Mouse (Mus musculus): ENCODE results near the gene Npas3.

The Npas3 gene

GRCm38 (mm10) chr12:53587691-53588504 lies 339.4 kb downstream of the Npas3 start:
- DNase-seq (ENCODE audit: low spot score): no peak

GRCm38 (mm10) chr12:53589446-53589961 lies 341.0 kb downstream of the Npas3 start:
- no peak for DNase-seq (ENCODE audit: low spot score)

- DNase-seq (ENCODE audit: low spot score): no peak
Observed at GRCm38 (mm10) chr12:53605661-53606060, 357.2 kb downstream of the Npas3 start.

- no peak for DNase-seq (ENCODE audit: low spot score)
Observed at GRCm38 (mm10) chr12:53612120-53612519, 363.6 kb downstream of the Npas3 start.

- DNase-seq (ENCODE audit: low spot score): no peak
Observed at GRCm38 (mm10) chr12:53621271-53621670, 372.8 kb downstream of the Npas3 start.

GRCm38 (mm10) chr12:53623793-53624192 lies 375.3 kb downstream of the Npas3 start:
- no peak for DNase-seq (ENCODE audit: low spot score)

- DNase-seq (ENCODE audit: low spot score): no peak
Observed at GRCm38 (mm10) chr12:53624379-53625021, 376.0 kb downstream of the Npas3 start.

GRCm38 (mm10) chr12:53629483-53630120 lies 381.1 kb downstream of the Npas3 start:
- no peak for DNase-seq (ENCODE audit: low spot score)

- DNase-seq (ENCODE audit: low spot score): no peak
Observed at GRCm38 (mm10) chr12:53630607-53631006, 382.1 kb downstream of the Npas3 start.

- DNase-seq (ENCODE audit: low spot score): no peak
Observed at GRCm38 (mm10) chr12:53631315-53632106, 383.0 kb downstream of the Npas3 start.

- no peak for DNase-seq (ENCODE audit: low spot score)
Observed at GRCm38 (mm10) chr12:53638571-53638970, 390.1 kb downstream of the Npas3 start.

- DNase-seq (ENCODE audit: low spot score): no peak
Observed at GRCm38 (mm10) chr12:53647282-53647681, 398.8 kb downstream of the Npas3 start.

- DNase-seq (ENCODE audit: low spot score): no peak
Observed at GRCm38 (mm10) chr12:53656301-53656700, 407.8 kb downstream of the Npas3 start.

GRCm38 (mm10) chr12:53664084-53664483 lies 415.6 kb downstream of the Npas3 start:
- DNase-seq (ENCODE audit: low spot score): no peak

GRCm38 (mm10) chr12:53671846-53672245 lies 423.4 kb downstream of the Npas3 start:
- no peak for DNase-seq (ENCODE audit: low spot score)

GRCm38 (mm10) chr12:53677091-53677630 lies 428.7 kb downstream of the Npas3 start:
- no peak for DNase-seq (ENCODE audit: low spot score)

- DNase-seq (ENCODE audit: low spot score): no peak
Observed at GRCm38 (mm10) chr12:53678166-53678565, 429.7 kb downstream of the Npas3 start.

GRCm38 (mm10) chr12:53679161-53679560 lies 430.7 kb downstream of the Npas3 start:
- DNase-seq (ENCODE audit: low spot score): no peak

GRCm38 (mm10) chr12:53680501-53680900 lies 432.0 kb downstream of the Npas3 start:
- no peak for DNase-seq (ENCODE audit: low spot score)

- DNase-seq (ENCODE audit: low spot score): no peak
Observed at GRCm38 (mm10) chr12:53682036-53682435, 433.6 kb downstream of the Npas3 start.

- no peak for DNase-seq (ENCODE audit: low spot score)
Observed at GRCm38 (mm10) chr12:53692471-53692870, 444.0 kb downstream of the Npas3 start.

- no peak for DNase-seq (ENCODE audit: low spot score)
Observed at GRCm38 (mm10) chr12:53694346-53694745, 445.9 kb downstream of the Npas3 start.
